Mouse (Mus musculus): ENCODE measurements around the gene Sost. TPM values are rescaled to one million over a fixed set of nuclear protein-coding genes. Genes with fewer than 3 reads are reported as not detected.
A peak's percentile ranks its signal among the peaks of the same experiment; 100 is the strongest.

The Sost gene
- total RNA-seq (2014; rRNA removed): 0.22 TPM in 1 of 2 replicates, not detected in the other
- polyA plus RNA-seq (2015; fragmentation: Nextera tagmentation; extraction: Ambion mirVana): 0.14 and 0.16 TPM in 2 replicates

- H3K27me3 ChIP-seq (ENCODE audit: insufficient read depth, low read length): peaks cover 28% of the 10 kb centered on the region
These were observed at the start of gene Sost for GRCm38 (mm10) chr11:101966965-101967614. Gene Sost, minus strand, starts transcription at chr11:101967015.

GRCm38 (mm10) chr11:102016136-102016535 is 49.3 kb upstream of the Sost start:
- no peak for TF ChIP-seq CTCF (IDR thresholded peaks at IDR 0.05; ENCODE audit: low read depth)
- Histone ChIP-seq H3K27ac (no peak overlapping the region), H3K4me1 (ENCODE audit: insufficient read depth, low read length) (no peaks in the 10 kb centered on the region), H3K9ac (replicated peaks; ENCODE audit: low read length) (no peak overlapping the region), H3K27me3 (ENCODE audit: insufficient read depth, low read length) (no peaks in the 10 kb centered on the region), H3K36me3 (ENCODE audit: insufficient read depth, low read length) (0 out of 2 replicates have a peak, but pooled peaks cover 4% of the 10 kb centered on the region), H3K4me3 (ENCODE audit: low read length) (no peak overlapping the region), H3K9me3 (ENCODE audit: low read length) (no peaks in the 10 kb centered on the region), H3K4me2 (ENCODE audit: low read depth, low read length) (no peak overlapping the region)
- WGBS: 77% methylated on average over 1 of the region's 1 CpGs
- ATAC-seq (no peak), DNase-seq (ENCODE audit: low spot score) (no peak)

More at GRCm38 (mm10) chr11:101966965-101967614, at the start of gene Sost:
- DNase-seq (ENCODE audit: low spot score): no peak
- 21% methylated on average over 9 of the region's 10 CpGs for WGBS
- no peak for TF ChIP-seq CTCF (IDR thresholded peaks at IDR 0.05; ENCODE audit: low read depth)
- no peak within 1 kb of the TSS for H3K4me3 ChIP-seq (ENCODE audit: low read length)
- H3K27ac ChIP-seq: no peak within 1 kb of the TSS
- 0 out of 2 replicates have a peak, but pooled peaks cover 4% of the 10 kb centered on the region for H3K4me1 ChIP-seq (ENCODE audit: insufficient read depth, low read length)
- ATAC-seq: no peak
- H3K9me3 ChIP-seq (ENCODE audit: low read length): no peaks in the 10 kb centered on the region
- H3K36me3 ChIP-seq (ENCODE audit: insufficient read depth, low read length): no peaks in the 10 kb centered on the region
- no peak within 1 kb of the TSS for H3K4me2 ChIP-seq (ENCODE audit: low read depth, low read length)
- H3K9ac ChIP-seq (replicated peaks; ENCODE audit: low read length): no peak within 1 kb of the TSS

GRCm38 (mm10) chr11:102015472-102015871 is 48.7 kb upstream of the Sost start:
- no peak for TF ChIP-seq CTCF (IDR thresholded peaks at IDR 0.05; ENCODE audit: low read depth)
- Histone ChIP-seq H3K36me3 (ENCODE audit: insufficient read depth, low read length) (0 out of 2 replicates have a peak, but pooled peaks cover 4% of the 10 kb centered on the region), H3K9ac (replicated peaks; ENCODE audit: low read length) (no peak overlapping the region), H3K4me1 (ENCODE audit: insufficient read depth, low read length) (no peaks in the 10 kb centered on the region), H3K27me3 (ENCODE audit: insufficient read depth, low read length) (no peaks in the 10 kb centered on the region), H3K27ac (no peak overlapping the region), H3K4me2 (ENCODE audit: low read depth, low read length) (no peak overlapping the region), H3K4me3 (ENCODE audit: low read length) (no peak overlapping the region), H3K9me3 (ENCODE audit: low read length) (no peaks in the 10 kb centered on the region)
- DNase-seq (ENCODE audit: low spot score) (no peak), ATAC-seq (no peak)
- 53% methylated on average over 6 of the region's 6 CpGs for WGBS

GRCm38 (mm10) chr11:102013201-102013600 is 46.4 kb upstream of the Sost start:
- Histone ChIP-seq H3K4me2 (ENCODE audit: low read depth, low read length) (no peak overlapping the region), H3K36me3 (ENCODE audit: insufficient read depth, low read length) (peaks cover 13% of the 10 kb centered on the region; the same call in 1 of the 2 replicates), H3K27ac (no peak overlapping the region), H3K9ac (replicated peaks; ENCODE audit: low read length) (no peak overlapping the region), H3K4me3 (ENCODE audit: low read length) (no peak overlapping the region), H3K9me3 (ENCODE audit: low read length) (no peaks in the 10 kb centered on the region), H3K4me1 (ENCODE audit: insufficient read depth, low read length) (0 out of 2 replicates have a peak, but pooled peaks cover 4% of the 10 kb centered on the region), H3K27me3 (ENCODE audit: insufficient read depth, low read length) (no peaks in the 10 kb centered on the region)
- DNase-seq (ENCODE audit: low spot score) (no peak), ATAC-seq (no peak)
- 82% methylated on average over 8 of the region's 8 CpGs for WGBS
- TF ChIP-seq CTCF (IDR thresholded peaks at IDR 0.05; ENCODE audit: low read depth): no peak

- no peak for TF ChIP-seq CTCF (IDR thresholded peaks at IDR 0.05; ENCODE audit: low read depth)
- peaks cover 23% of the 10 kb centered on the region; the same call in 1 of the 2 replicates for H3K36me3 ChIP-seq (ENCODE audit: insufficient read depth, low read length)
- H3K4me1 ChIP-seq (ENCODE audit: insufficient read depth, low read length): 0 out of 2 replicates have a peak, but pooled peaks cover 4% of the 10 kb centered on the region
- no peaks in the 10 kb centered on the region for H3K27me3 ChIP-seq (ENCODE audit: insufficient read depth, low read length)
- H3K9ac ChIP-seq (replicated peaks; ENCODE audit: low read length): no peak overlapping the region
- no peak overlapping the region for H3K4me2 ChIP-seq (ENCODE audit: low read depth, low read length)
- H3K9me3 ChIP-seq (ENCODE audit: low read length): no peaks in the 10 kb centered on the region
- DNase-seq (ENCODE audit: low spot score) (no peak), ATAC-seq (no peak)
- no peak overlapping the region for H3K27ac ChIP-seq
- H3K4me3 ChIP-seq (ENCODE audit: low read length): no peak overlapping the region
- 59% methylated on average over 8 of the region's 8 CpGs for WGBS
These were observed 44.7 kb upstream of the Sost start for GRCm38 (mm10) chr11:102011510-102011909.

GRCm38 (mm10) chr11:102010140-102010539 is 43.3 kb upstream of the Sost start:
- no peak for TF ChIP-seq CTCF (IDR thresholded peaks at IDR 0.05; ENCODE audit: low read depth)
- Histone ChIP-seq H3K4me1 (ENCODE audit: insufficient read depth, low read length) (0 out of 2 replicates have a peak, but pooled peaks cover 4% of the 10 kb centered on the region), H3K4me3 (ENCODE audit: low read length) (no peak overlapping the region), H3K4me2 (ENCODE audit: low read depth, low read length) (no peak overlapping the region), H3K36me3 (ENCODE audit: insufficient read depth, low read length) (peaks cover 23% of the 10 kb centered on the region; the same call in 1 of the 2 replicates), H3K27me3 (ENCODE audit: insufficient read depth, low read length) (no peaks in the 10 kb centered on the region), H3K9ac (replicated peaks; ENCODE audit: low read length) (peak overlapping the region; percentile 21; the same call in 1 of the 2 replicates), H3K27ac (peak overlapping the region; percentile 74), H3K9me3 (ENCODE audit: low read length) (no peaks in the 10 kb centered on the region)
- peak; percentile 82 for DNase-seq (ENCODE audit: low spot score)
- 31% methylated on average over 13 of the region's 13 CpGs for WGBS
- peak; percentile 87 for ATAC-seq

Data from hindbrain, postnatal 0 days (tissue).